Mouse (Mus musculus): ENCODE data around the gene Fktn. TPM values are rescaled to one million over a fixed set of nuclear protein-coding genes. Genes with fewer than 3 reads are reported as not detected.
"Not testable (repeated sequence)": the region's sequence is repeated elsewhere in the genome, so short reads cannot be mapped to it uniquely, and the experiment has no call there.

Gene Fktn
- polyA plus RNA-seq, 1 experiment from 2014 or later = 20.8 TPM

DNA sequence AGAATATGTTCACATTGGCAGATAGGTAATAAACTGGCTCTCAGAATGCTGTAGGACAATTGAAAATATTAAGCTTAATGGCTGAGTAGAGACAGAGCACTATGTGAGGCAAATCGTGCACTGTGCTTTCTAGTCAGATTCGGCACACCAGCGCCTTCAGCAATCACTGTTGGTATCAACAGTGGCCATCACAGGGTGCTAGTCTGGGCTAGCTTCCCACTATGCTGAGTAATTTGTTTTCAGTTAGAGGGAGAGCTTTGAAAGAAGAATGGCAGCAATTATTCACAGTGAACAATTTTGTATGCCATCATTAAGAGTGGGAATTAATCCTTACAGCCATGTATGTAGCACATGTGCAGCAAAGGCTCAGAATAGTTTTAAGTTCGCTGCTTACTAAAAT is 8.7 kb downstream of the Fktn start:
- H3K9ac ChIP-seq = no peak overlapping the region
- H3K9me3 ChIP-seq (replicated peaks) = no peaks in the 10 kb centered on the region
- peaks cover 15% of the 10 kb centered on the region for H3K36me3 ChIP-seq
- ATAC-seq (ENCODE audit: insufficient number of reproducible peaks, low FRiP score) = no peak
- no peak overlapping the region for H3K4me2 ChIP-seq
- H3K4me3 ChIP-seq = no peak overlapping the region
- no peak overlapping the region for H3K27ac ChIP-seq (ENCODE audit: poor library complexity, severe bottlenecking)
- H3K27me3 ChIP-seq (replicated peaks) = no peaks in the 10 kb centered on the region
- H3K4me1 ChIP-seq (replicated peaks) = peaks cover 5% of the 10 kb centered on the region
- WGBS = 88% methylated on average over 4 of the region's 4 CpGs

DNA sequence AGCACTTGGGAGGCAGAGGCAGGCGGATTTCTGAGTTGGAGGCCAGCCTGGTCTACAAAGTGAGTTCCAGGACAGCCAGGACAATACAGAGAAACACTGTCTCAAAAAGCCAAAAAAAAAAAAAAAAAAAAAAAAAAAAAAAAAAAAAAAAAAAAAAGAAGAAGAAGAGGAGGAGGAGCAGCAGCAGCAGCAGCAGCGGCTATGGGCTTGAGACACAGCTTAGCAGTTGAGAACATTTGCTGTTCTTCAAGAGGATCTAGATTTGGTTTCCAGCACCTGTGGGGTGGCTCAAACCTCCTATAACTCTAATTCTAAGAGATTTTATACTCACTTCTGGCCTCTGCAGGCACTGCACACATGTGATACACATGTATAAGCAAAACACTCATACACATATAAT is 12.3 kb downstream of the Fktn start:
- H3K4me3 ChIP-seq; H3K9ac ChIP-seq; H3K27ac ChIP-seq (ENCODE audit: poor library complexity, severe bottlenecking); H3K4me2 ChIP-seq; ATAC-seq (ENCODE audit: insufficient number of reproducible peaks, low FRiP score); H3K4me1 ChIP-seq (replicated peaks); H3K9me3 ChIP-seq (replicated peaks); H3K27me3 ChIP-seq (replicated peaks): not testable (repeated sequence)
- peaks cover 33% of the 10 kb centered on the region for H3K36me3 ChIP-seq
- WGBS = 77% methylated on average over 2 of the region's 2 CpGs

DNA sequence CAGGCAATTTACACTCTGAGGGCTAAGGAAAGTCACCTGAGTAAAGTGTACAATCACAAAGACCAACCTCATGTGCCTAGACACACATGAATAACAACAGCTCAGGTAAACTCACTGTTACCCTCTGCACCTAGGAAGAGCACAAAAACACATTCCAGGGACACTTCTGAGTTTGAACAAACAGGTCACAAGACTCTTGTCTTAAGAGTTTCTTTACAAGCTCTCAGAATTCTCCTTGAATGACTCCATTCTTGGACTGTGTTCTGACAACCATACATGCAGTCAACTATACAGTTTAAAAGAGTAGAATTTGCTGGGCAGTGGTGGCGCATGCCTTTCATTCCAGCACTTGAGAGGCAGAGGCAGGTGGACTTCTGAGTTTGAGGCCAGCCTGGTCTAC is 14.3 kb downstream of the Fktn start:
- no peak overlapping the region for H3K27ac ChIP-seq (ENCODE audit: poor library complexity, severe bottlenecking)
- H3K36me3 ChIP-seq = peaks cover 39% of the 10 kb centered on the region
- no peak overlapping the region for H3K9ac ChIP-seq
- 87% methylated on average over 1 of the region's 1 CpGs for WGBS
- no peaks in the 10 kb centered on the region for H3K9me3 ChIP-seq (replicated peaks)
- no peak overlapping the region for H3K4me2 ChIP-seq
- no peaks in the 10 kb centered on the region for H3K4me1 ChIP-seq (replicated peaks)
- no peaks in the 10 kb centered on the region for H3K27me3 ChIP-seq (replicated peaks)
- no peak overlapping the region for H3K4me3 ChIP-seq
- no peak for ATAC-seq (ENCODE audit: insufficient number of reproducible peaks, low FRiP score)

DNA sequence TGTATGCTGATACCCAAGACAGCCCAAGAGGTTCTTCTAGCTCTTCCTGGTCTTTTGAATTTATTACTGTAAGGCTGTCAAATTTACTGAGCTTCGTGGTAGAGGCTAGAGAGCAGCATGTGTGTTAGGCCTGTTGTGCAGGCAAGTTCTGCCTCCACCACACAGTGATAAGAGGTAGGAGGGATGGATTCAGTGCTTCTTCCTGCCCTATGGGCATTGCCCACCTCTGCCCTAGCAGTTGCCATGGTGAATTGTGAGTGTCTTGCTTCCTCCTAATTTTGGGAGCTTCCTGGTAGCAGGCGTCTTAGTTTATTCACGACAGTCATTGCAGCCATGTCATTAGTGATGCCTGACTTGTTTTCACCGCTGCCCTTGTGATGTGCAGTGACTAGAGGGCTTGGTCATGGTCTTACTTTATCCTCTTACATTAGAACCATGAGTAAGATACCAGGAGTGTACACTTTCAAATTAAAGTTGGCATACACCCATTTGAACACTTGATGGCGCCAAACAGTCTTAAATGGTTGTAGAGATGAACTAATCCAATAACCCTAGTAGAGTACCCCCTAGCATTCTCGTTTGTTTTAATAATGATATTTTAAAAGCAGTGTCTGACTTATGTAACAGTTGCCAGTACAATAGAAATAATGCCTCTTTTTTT is 25.3 kb downstream of the Fktn start:
- Histone ChIP-seq H3K27ac (ENCODE audit: poor library complexity, severe bottlenecking) (no peak overlapping the region), H3K27me3 (replicated peaks) (no peaks in the 10 kb centered on the region), H3K36me3 (peaks cover 50% of the 10 kb centered on the region), H3K4me2 (no peak overlapping the region), H3K4me1 (replicated peaks) (no peaks in the 10 kb centered on the region), H3K4me3 (no peak overlapping the region), H3K9ac (no peak overlapping the region), H3K9me3 (replicated peaks) (no peaks in the 10 kb centered on the region)
- ATAC-seq (ENCODE audit: insufficient number of reproducible peaks, low FRiP score) = no peak
- 46% methylated on average over 6 of the region's 6 CpGs for WGBS

DNA sequence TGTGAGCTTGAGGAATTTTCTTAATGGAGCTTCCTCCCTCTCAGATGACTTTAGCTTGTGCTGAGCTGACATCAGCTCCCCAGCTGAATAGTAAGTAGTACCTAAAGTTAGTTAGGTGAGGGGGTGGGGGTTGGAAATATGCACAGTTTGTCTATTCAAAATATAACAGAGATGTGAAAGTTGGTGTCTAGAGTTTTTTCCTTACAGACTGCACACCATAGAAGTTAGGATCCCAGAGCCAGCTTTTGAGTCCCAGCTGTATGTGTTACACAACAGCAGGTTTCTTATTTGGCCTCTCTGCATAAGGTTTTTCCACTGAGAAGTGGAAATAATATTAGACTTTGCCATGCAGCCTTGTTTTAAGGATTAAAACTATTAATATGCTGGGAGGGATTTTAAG is 36.0 kb downstream of the Fktn start:
- H3K27me3 ChIP-seq (replicated peaks) = no peaks in the 10 kb centered on the region
- ATAC-seq (ENCODE audit: insufficient number of reproducible peaks, low FRiP score) = no peak

DNA sequence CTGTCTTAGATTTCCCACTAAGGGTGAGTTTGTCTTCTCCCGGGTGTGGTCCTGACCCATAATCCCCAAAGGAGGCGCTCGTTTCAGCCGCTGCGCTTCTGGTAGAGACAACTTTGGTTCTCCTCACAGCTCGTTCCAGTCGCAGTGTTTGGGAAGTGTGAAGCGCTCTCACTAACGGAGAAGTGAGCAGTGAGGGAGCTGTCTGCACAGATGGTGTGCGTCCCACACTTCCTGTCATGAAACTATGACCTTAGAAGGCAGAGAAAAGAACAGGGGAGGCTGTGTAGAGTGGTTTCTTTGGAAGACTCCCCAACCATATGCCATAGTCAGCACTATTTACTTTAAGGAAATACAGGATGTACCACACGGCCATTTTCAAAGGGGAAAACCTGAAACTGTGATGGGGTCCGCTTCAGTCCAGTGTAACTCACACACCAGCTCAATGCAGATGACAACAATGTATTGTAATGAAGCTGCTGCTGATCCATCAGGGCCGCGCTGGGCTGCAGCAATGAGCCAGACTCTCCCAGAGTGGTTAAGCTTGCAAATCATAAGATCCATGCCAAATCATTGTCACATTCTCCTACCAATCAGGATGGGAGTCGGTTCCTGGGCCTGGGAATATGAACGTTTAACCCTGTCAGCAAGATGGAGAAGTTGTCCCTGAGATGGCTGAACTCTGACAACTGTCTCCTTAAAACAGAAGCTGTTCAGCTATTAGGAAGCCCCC is 36.8 kb downstream of the Fktn start:
- no peaks in the 10 kb centered on the region for H3K27me3 ChIP-seq (replicated peaks)
- ATAC-seq (ENCODE audit: insufficient number of reproducible peaks, low FRiP score) = no peak
- WGBS = 72% methylated on average over 16 of the region's 16 CpGs
- no peaks in the 10 kb centered on the region for H3K4me1 ChIP-seq (replicated peaks)
- peaks cover 21% of the 10 kb centered on the region for H3K36me3 ChIP-seq
- no peak overlapping the region for H3K4me2 ChIP-seq
- no peak overlapping the region for H3K4me3 ChIP-seq
- H3K9ac ChIP-seq = no peak overlapping the region
- H3K27ac ChIP-seq (ENCODE audit: poor library complexity, severe bottlenecking) = no peak overlapping the region
- H3K9me3 ChIP-seq (replicated peaks) = no peaks in the 10 kb centered on the region

More for the DNA sequence above, 36.0 kb downstream of the Fktn start:
- Histone ChIP-seq H3K9ac (no peak overlapping the region), H3K27ac (ENCODE audit: poor library complexity, severe bottlenecking) (no peak overlapping the region), H3K36me3 (peaks cover 21% of the 10 kb centered on the region), H3K4me1 (replicated peaks) (no peaks in the 10 kb centered on the region), H3K4me3 (no peak overlapping the region), H3K4me2 (no peak overlapping the region), H3K9me3 (replicated peaks) (no peaks in the 10 kb centered on the region)

GRCm38 (mm10) chr4:53757030-53757429 is 43.2 kb downstream of the Fktn start:
- H3K27me3 ChIP-seq (replicated peaks) = no peaks in the 10 kb centered on the region
- no peaks in the 10 kb centered on the region for H3K4me1 ChIP-seq (replicated peaks)
- H3K36me3 ChIP-seq = peaks cover 9% of the 10 kb centered on the region
- H3K9me3 ChIP-seq (replicated peaks) = no peaks in the 10 kb centered on the region
- H3K27ac ChIP-seq (ENCODE audit: poor library complexity, severe bottlenecking) = no peak overlapping the region
- H3K4me3 ChIP-seq = no peak overlapping the region
- H3K9ac ChIP-seq = no peak overlapping the region
- H3K4me2 ChIP-seq = no peak overlapping the region
- no peak for ATAC-seq (ENCODE audit: insufficient number of reproducible peaks, low FRiP score)

DNA sequence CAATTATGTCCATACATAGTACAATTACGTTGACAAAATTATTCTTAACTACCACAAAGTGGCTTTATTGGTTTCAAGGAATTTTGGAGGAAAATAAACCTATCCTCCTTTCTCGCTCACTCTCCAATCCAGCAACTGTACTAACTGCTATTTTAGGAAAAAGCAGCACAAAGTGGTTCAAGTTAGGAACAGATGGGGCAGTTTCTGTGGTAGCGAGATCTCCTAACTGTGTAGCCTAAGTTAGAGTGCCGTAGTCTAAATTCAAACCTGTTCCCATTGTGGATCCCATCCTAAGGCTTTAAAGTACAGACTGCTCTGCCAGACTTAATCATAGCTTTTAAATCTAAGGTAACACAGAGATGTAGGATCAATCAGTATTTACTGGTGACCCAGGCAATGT is 45.0 kb downstream of the Fktn start:
- Histone ChIP-seq H3K27me3 (replicated peaks) (no peaks in the 10 kb centered on the region), H3K9ac (no peak overlapping the region), H3K4me2 (no peak overlapping the region), H3K4me1 (replicated peaks) (no peaks in the 10 kb centered on the region), H3K27ac (ENCODE audit: poor library complexity, severe bottlenecking) (no peak overlapping the region), H3K9me3 (replicated peaks) (no peaks in the 10 kb centered on the region), H3K36me3 (peaks cover 19% of the 10 kb centered on the region), H3K4me3 (no peak overlapping the region)
- ATAC-seq (ENCODE audit: insufficient number of reproducible peaks, low FRiP score) = no peak
- WGBS = 83% methylated on average over 4 of the region's 4 CpGs

GRCm38 (mm10) chr4:53759678-53760077 is 45.9 kb downstream of the Fktn start:
- H3K4me2 ChIP-seq = no peak overlapping the region
- 87% methylated on average over 3 of the region's 3 CpGs for WGBS
- no peaks in the 10 kb centered on the region for H3K9me3 ChIP-seq (replicated peaks)
- ATAC-seq (ENCODE audit: insufficient number of reproducible peaks, low FRiP score) = no peak
- no peaks in the 10 kb centered on the region for H3K4me1 ChIP-seq (replicated peaks)
- H3K4me3 ChIP-seq = no peak overlapping the region
- peaks cover 25% of the 10 kb centered on the region for H3K36me3 ChIP-seq
- H3K27me3 ChIP-seq (replicated peaks) = no peaks in the 10 kb centered on the region
- no peak overlapping the region for H3K9ac ChIP-seq
- H3K27ac ChIP-seq (ENCODE audit: poor library complexity, severe bottlenecking) = no peak overlapping the region

- Histone ChIP-seq H3K4me3 (no peak overlapping the region), H3K27me3 (replicated peaks) (no peaks in the 10 kb centered on the region), H3K9me3 (replicated peaks) (no peaks in the 10 kb centered on the region), H3K36me3 (peaks cover 32% of the 10 kb centered on the region), H3K4me2 (no peak overlapping the region), H3K9ac (no peak overlapping the region), H3K27ac (ENCODE audit: poor library complexity, severe bottlenecking) (no peak overlapping the region), H3K4me1 (replicated peaks) (no peaks in the 10 kb centered on the region)
- ATAC-seq (ENCODE audit: insufficient number of reproducible peaks, low FRiP score) = no peak
- WGBS = 45% methylated on average over 3 of the region's 3 CpGs
These were observed 48.7 kb downstream of the Fktn start for GRCm38 (mm10) chr4:53762501-53762900.

DNA sequence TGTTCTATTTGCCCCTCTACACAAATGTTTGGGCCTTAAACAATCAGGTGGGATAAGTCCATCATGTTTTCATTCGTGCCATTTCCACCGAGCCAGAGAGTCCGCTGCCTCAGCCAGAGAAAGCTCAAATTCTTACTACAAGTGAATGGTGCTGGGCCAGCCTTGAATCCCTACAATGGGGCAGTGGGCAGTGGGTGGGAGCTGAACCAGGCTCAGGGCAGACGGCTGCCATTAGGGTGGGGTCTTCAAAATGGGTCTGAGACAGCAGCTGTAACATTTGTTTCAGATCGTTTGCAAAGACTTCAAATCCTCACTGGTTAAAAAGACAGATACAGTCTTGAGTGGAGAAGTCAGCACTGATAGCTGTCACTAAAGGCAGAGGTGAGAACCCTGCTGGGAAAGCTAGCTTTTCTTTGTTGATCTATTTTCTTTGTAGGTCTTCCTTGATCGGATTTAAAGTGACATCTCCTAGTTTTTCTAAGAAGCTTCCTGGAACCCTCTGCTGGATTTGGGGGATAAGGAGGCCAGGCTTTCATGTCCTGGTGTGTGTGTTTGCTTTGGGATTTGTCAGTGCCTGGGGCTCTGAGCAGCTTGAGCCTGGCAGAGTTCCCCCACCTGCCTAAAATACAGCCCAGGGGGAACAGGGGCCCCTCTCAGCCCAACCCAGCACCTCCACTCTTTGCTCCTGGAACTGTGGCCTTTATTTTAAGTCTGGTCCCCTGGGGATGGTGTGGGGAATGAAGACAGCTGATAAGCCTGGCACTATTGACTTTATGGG is 57.3 kb downstream of the Fktn start:
- no peak overlapping the region for H3K27ac ChIP-seq (ENCODE audit: poor library complexity, severe bottlenecking)
- peaks cover 7% of the 10 kb centered on the region for H3K36me3 ChIP-seq
- no peak overlapping the region for H3K9ac ChIP-seq
- ATAC-seq (ENCODE audit: insufficient number of reproducible peaks, low FRiP score) = no peak
- no peaks in the 10 kb centered on the region for H3K9me3 ChIP-seq (replicated peaks)
- peaks cover 11% of the 10 kb centered on the region for H3K27me3 ChIP-seq (replicated peaks)
- 31% methylated on average over 6 of the region's 6 CpGs for WGBS
- peaks cover 7% of the 10 kb centered on the region for H3K4me1 ChIP-seq (replicated peaks)
- H3K4me3 ChIP-seq = no peak overlapping the region
- H3K4me2 ChIP-seq = no peak overlapping the region

Data from heart, embryonic 12.5 days (tissue).